Comparison of ENCODE assay signal across 13 mouse cellular contexts in the genomic region with DNA sequence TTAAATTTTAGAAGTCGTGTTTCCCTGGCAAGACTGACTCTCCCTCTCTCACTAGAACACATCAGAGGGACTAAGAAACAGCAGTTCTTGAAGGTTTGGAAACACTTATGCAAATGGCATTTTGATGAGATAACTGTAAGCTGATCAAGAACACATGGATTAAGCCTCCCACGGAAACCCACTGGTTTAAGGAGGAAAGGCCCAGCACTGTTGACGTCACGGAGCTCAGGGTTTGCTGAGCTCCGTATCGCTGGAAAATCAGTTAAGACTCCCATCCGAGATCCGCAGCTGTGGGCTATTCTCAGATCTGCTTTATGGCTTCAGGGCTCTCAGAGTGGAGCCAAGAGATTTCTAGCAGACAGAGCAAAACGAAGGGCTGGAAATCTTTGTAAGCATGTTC.
DNase-seq lines count a peak whose midpoint lies in the region; ATAC-seq and TF ChIP-seq lines count a peak whose summit lies in the region.
"Had no signal": no experiment of that assay in that cellular context is flagged by ENCODE, and none has a peak within 500 bp of the region (broad histone marks: within the 10 kb centered on the region; RNA-seq: fewer than 3 reads in every experiment).

No protein-coding gene starts in this region.

- 56% methylated on average over 9 of the region's 9 CpGs for WGBS in kidney, embryonic 14.5 days
- 37% methylated on average over 9 of the region's 9 CpGs for WGBS in embryonic facial prominence, embryonic 11.5 days
- WGBS in hindbrain, embryonic 10.5 days = 79% methylated on average over 9 of the region's 9 CpGs
- WGBS in thymus, adult 2 months = 86% methylated on average over 9 of the region's 9 CpGs

- H3K4me2 ChIP-seq in kidney, embryonic 14.5 days (replicated peaks; ENCODE audit: low read depth, low read length) = no peak overlapping the region
- no peak overlapping the region for H3K4me2 ChIP-seq in embryonic facial prominence, embryonic 11.5 days (ENCODE audit: low read depth, low read length)
- H3K4me2 ChIP-seq: heart, embryonic 15.5 days; midbrain, embryonic 12.5 days had no signal

- H3K4me3 ChIP-seq in kidney, embryonic 14.5 days (ENCODE audit: low read length) = no peak overlapping the region
- H3K4me3 ChIP-seq in embryonic facial prominence, embryonic 11.5 days (ENCODE audit: low read depth, low read length) = no peak overlapping the region
- no peak overlapping the region for H3K4me3 ChIP-seq in hindbrain, embryonic 10.5 days
- H3K4me3 ChIP-seq in thymus, adult 2 months (ENCODE audit: control insufficient read depth, insufficient read depth, low read length) = no peak overlapping the region
- H3K4me3 ChIP-seq: heart, embryonic 15.5 days; layer of hippocampus, adult 2 months; midbrain, embryonic 12.5 days had no signal

- ATAC-seq in kidney, embryonic 14.5 days (ENCODE audit: low FRiP score, low TSS enrichment) = no peak
- no peak for ATAC-seq in embryonic facial prominence, embryonic 11.5 days (replicated peaks; ENCODE audit: insufficient number of reproducible peaks, low FRiP score, low TSS enrichment, low read depth)

- H3K27ac ChIP-seq in kidney, embryonic 14.5 days (ENCODE audit: low read depth, low read length) = no peak overlapping the region
- H3K27ac ChIP-seq in embryonic facial prominence, embryonic 11.5 days (replicated peaks; ENCODE audit: low read depth, low read length) = no peak overlapping the region
- H3K27ac ChIP-seq in hindbrain, embryonic 10.5 days = no peak overlapping the region
- H3K27ac ChIP-seq in thymus, adult 2 months (ENCODE audit: control insufficient read depth, insufficient read depth, low read length) = no peak overlapping the region
- H3K27ac ChIP-seq: heart, embryonic 15.5 days; layer of hippocampus, adult 2 months; midbrain, embryonic 12.5 days had no signal

- no peaks in the 10 kb centered on the region for H3K36me3 ChIP-seq in kidney, embryonic 14.5 days (ENCODE audit: control insufficient read depth, insufficient read depth, low read length)
- no peaks in the 10 kb centered on the region for H3K36me3 ChIP-seq in embryonic facial prominence, embryonic 11.5 days (replicated peaks; ENCODE audit: control insufficient read depth, insufficient read depth, low read depth, low read length)
- no peaks in the 10 kb centered on the region for H3K36me3 ChIP-seq in hindbrain, embryonic 10.5 days
- no peaks in the 10 kb centered on the region for H3K36me3 ChIP-seq in thymus, adult 2 months (ENCODE audit: control insufficient read depth, insufficient read depth, low read length)
- H3K36me3 ChIP-seq: heart, embryonic 15.5 days; midbrain, embryonic 12.5 days had no signal

- H3K4me1 ChIP-seq in kidney, embryonic 14.5 days (ENCODE audit: control insufficient read depth, insufficient read depth, low read length) = no peaks in the 10 kb centered on the region
- H3K4me1 ChIP-seq in embryonic facial prominence, embryonic 11.5 days (ENCODE audit: control insufficient read depth, insufficient read depth, low read length) = no peaks in the 10 kb centered on the region
- H3K4me1 ChIP-seq in hindbrain, embryonic 10.5 days (replicated peaks) = 0 out of 2 replicates have a peak, but pooled peaks cover 3% of the 10 kb centered on the region
- H3K4me1 ChIP-seq in thymus, adult 2 months (replicated peaks; ENCODE audit: control insufficient read depth, insufficient read depth, low read length) = no peaks in the 10 kb centered on the region
- H3K4me1 ChIP-seq: heart, embryonic 15.5 days; midbrain, embryonic 12.5 days had no signal

- no peaks in the 10 kb centered on the region for H3K27me3 ChIP-seq in kidney, embryonic 14.5 days (ENCODE audit: control insufficient read depth, insufficient read depth, low read length)
- no peaks in the 10 kb centered on the region for H3K27me3 ChIP-seq in embryonic facial prominence, embryonic 11.5 days (ENCODE audit: control insufficient read depth, insufficient read depth, low read length)
- H3K27me3 ChIP-seq in hindbrain, embryonic 10.5 days (ENCODE audit: insufficient read depth, poor library complexity, severe bottlenecking) = no peaks in the 10 kb centered on the region
- no peaks in the 10 kb centered on the region for H3K27me3 ChIP-seq in thymus, adult 2 months (ENCODE audit: control insufficient read depth, insufficient read depth, low read length)
- H3K27me3 ChIP-seq: CH12.LX; heart, embryonic 15.5 days; midbrain, embryonic 12.5 days had no signal

- TF ChIP-seq POLR2A in thymus, adult 2 months (IDR thresholded peaks at IDR 0.05; ENCODE audit: control insufficient read depth, extremely low read depth, insufficient read depth, low read length, poor library complexity) = no peak

- peak; percentile 6 to 11 for DNase-seq in kidney, postnatal 4 days
- DNase-seq in embryonic facial prominence, embryonic 11.5 days (ENCODE audit: low spot score) = peak; percentile 82
- peak; percentile 28 for DNase-seq in gastrocnemius, postnatal 25 days
- DNase-seq in lung, postnatal 10 days = peak; percentile 58
- DNase-seq in hindbrain, embryonic 10.5 days (ENCODE audit: low spot score) = no peak
- DNase-seq in thymus, adult 2 months = no peak
- DNase-seq in cerebellum, postnatal 4 days (ENCODE audit: low spot score in 2 of 2) = no peak
- DNase-seq: adrenal gland, postnatal 36 days had no signal

- TF ChIP-seq CTCF in thymus, adult 2 months (IDR thresholded peaks at IDR 0.05; ENCODE audit: borderline replicate concordance, control insufficient read depth, extremely low read depth, insufficient read depth, low read length, poor library complexity) = no peak

- no peak overlapping the region for H3K9ac ChIP-seq in kidney, embryonic 14.5 days (ENCODE audit: low read depth, low read length)
- no peak overlapping the region for H3K9ac ChIP-seq in embryonic facial prominence, embryonic 11.5 days (replicated peaks; ENCODE audit: low read length)
- H3K9ac ChIP-seq: heart, embryonic 15.5 days; midbrain, embryonic 12.5 days had no signal

- H3K9me3 ChIP-seq in kidney, embryonic 14.5 days (ENCODE audit: control insufficient read depth, low read length) = 0 out of 2 replicates have a peak, but pooled peaks cover 3% of the 10 kb centered on the region
- H3K9me3 ChIP-seq in embryonic facial prominence, embryonic 11.5 days (replicated peaks; ENCODE audit: control insufficient read depth, low read length) = no peaks in the 10 kb centered on the region
- peaks cover 7% of the 10 kb centered on the region; the same call in 1 of the 2 replicates for H3K9me3 ChIP-seq in hindbrain, embryonic 10.5 days
- H3K9me3 ChIP-seq: heart, embryonic 15.5 days; midbrain, embryonic 12.5 days had no signal

Comparison
In these comparisons a context has a peak if more than half of its experiments do, and no peak if none do; other contexts are left out.
1. DNase-seq: peak in kidney, postnatal 4 days (2 of 2), embryonic facial prominence, embryonic 11.5 days (single experiment), gastrocnemius, postnatal 25 days (single experiment) and lung, postnatal 10 days (single experiment); none in hindbrain, embryonic 10.5 days (single experiment), thymus, adult 2 months (single experiment) and cerebellum, postnatal 4 days (0 of 2).